Mouse (Mus musculus): Measurements from ENCODE around the gene Acss3. TPM values are rescaled to one million over a fixed set of nuclear protein-coding genes. Genes with fewer than 3 reads are reported as not detected.

The Acss3 gene
- total and polyA plus RNA-seq, 2 experiments = 10.0 to 87.9 TPM

DNA sequence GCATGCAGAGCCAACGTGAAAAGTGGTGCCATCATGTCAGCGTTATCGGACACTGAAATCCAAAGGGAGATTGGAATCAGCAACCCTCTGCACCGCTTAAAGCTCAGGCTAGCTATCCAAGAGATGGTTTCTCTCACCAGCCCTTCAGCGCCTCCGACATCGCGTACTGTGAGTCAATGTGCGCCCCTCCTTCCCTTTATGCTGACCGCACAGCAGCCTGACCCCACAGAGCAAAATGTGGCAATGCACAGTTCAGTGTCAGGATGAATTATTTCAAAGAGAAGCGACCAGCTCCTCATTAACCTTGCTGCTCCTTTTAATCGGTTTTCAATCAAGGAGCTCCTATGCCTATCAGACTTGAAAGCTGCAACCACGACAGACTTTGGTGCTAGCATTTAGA lies 227.1 kb downstream of the Acss3 start:
- TF ChIP-seq CTCF (IDR thresholded peaks at IDR 0.05; ENCODE audit: low read depth, low read length) = no peak
- no peak for TF ChIP-seq POLR2A (IDR thresholded peaks at IDR 0.05; ENCODE audit: extremely low read depth, insufficient read depth, low read length)
- no peaks in the 10 kb centered on the region for H3K4me1 ChIP-seq (ENCODE audit: control insufficient read depth, insufficient read depth, low read length)
- DNase-seq (ENCODE audit: extremely low read depth, low read depth, low spot score) = no peak
- H3K4me3 ChIP-seq (ENCODE audit: insufficient read depth, low read depth, low read length) = no peak overlapping the region
- no peaks in the 10 kb centered on the region for H3K27me3 ChIP-seq (ENCODE audit: control insufficient read depth, insufficient read depth, low read length)
- WGBS = 71% methylated on average over 13 of the region's 13 CpGs
- no peaks in the 10 kb centered on the region for H3K36me3 ChIP-seq (ENCODE audit: control insufficient read depth, insufficient read depth, low read length)
- no peak overlapping the region for H3K9ac ChIP-seq (ENCODE audit: low read depth, low read length)
- H3K27ac ChIP-seq (replicated peaks; ENCODE audit: insufficient read depth, low read depth, low read length) = no peak overlapping the region
- H3K79me2 ChIP-seq (ENCODE audit: control insufficient read depth, insufficient read depth, low read length) = no peaks in the 10 kb centered on the region

Other genes starting within 250 kb of the Acss3 start
- 16.1 and 28.2 TPM in 2 replicates for gene Lin7a, start 148.0 kb upstream of the Acss3 start, total RNA-seq (2014; rRNA removed)
- 3.4 and 4.4 TPM in 2 replicates for gene Lin7a, start 148.0 kb upstream of the Acss3 start, polyA plus RNA-seq (2012; rRNA removed)

Data from liver, adult 2 months (tissue).